Mouse (Mus musculus): ENCODE results near the gene Dennd5b. TPM values are rescaled to one million over a fixed set of nuclear protein-coding genes. Genes with fewer than 3 reads are reported as not detected.

Gene Dennd5b
- total and polyA plus RNA-seq, 3 experiments: 0.27 TPM; not detected in 2

GRCm38 (mm10) chr6:149107615-149108014 lies 6.1 kb upstream of the Dennd5b start:
- DNase-seq (ENCODE audit: low spot score) (no peak), ATAC-seq (ENCODE audit: extremely low read depth, insufficient number of reproducible peaks, low FRiP score, poor library complexity, severe bottlenecking) (no peak)
- Histone ChIP-seq H3K36me3 (replicated peaks) (no peaks in the 10 kb centered on the region), H3K27me3 (ENCODE audit: insufficient read depth, low read length) (no peaks in the 10 kb centered on the region; the same call in 1 of the 2 replicates), H3K4me1 (ENCODE audit: insufficient read depth, low read depth, low read length) (no peaks in the 10 kb centered on the region), H3K4me3 (ENCODE audit: low read depth, low read length) (no peak overlapping the region), H3K9me3 (replicated peaks) (no peaks in the 10 kb centered on the region)
- TF ChIP-seq POLR2AphosphoS5 (IDR thresholded peaks at IDR 0.05; ENCODE audit: insufficient replicate concordance, low read depth, low read length): no peak
- TF ChIP-seq CTCF (IDR thresholded peaks at IDR 0.05; ENCODE audit: low read depth, low read length): no peak
- TF ChIP-seq GATA1 (IDR thresholded peaks at IDR 0.05; ENCODE audit: borderline replicate concordance, low read length): no peak
- no peak for TF ChIP-seq TAL1 (conservative IDR thresholded peaks at IDR 0.05; ENCODE audit: low read depth, low read length)
- TF ChIP-seq GATA2 (IDR thresholded peaks at IDR 0.05; ENCODE audit: borderline replicate concordance, low read depth, low read length): no peak

- peaks cover 5% of the 10 kb centered on the region for H3K27me3 ChIP-seq (ENCODE audit: insufficient read depth, low read length)
- ATAC-seq (ENCODE audit: extremely low read depth, insufficient number of reproducible peaks, low FRiP score, poor library complexity, severe bottlenecking): no peak
- TF ChIP-seq POLR2AphosphoS5 (IDR thresholded peaks at IDR 0.05; ENCODE audit: insufficient replicate concordance, low read depth, low read length) (no peak), GATA2 (IDR thresholded peaks at IDR 0.05; ENCODE audit: borderline replicate concordance, low read depth, low read length) (no peak), GATA1 (IDR thresholded peaks at IDR 0.05; ENCODE audit: borderline replicate concordance, low read length) (no peak), CTCF (IDR thresholded peaks at IDR 0.05; ENCODE audit: low read depth, low read length) (no peak), TAL1 (conservative IDR thresholded peaks at IDR 0.05; ENCODE audit: low read depth, low read length) (no peak)
Measured at GRCm38 (mm10) chr6:149103451-149103850, 2.0 kb upstream of the Dennd5b start.

GRCm38 (mm10) chr6:149101943-149102243 lies 413 bp upstream of the Dennd5b start:
- H3K9me3 ChIP-seq (replicated peaks): peaks cover 18% of the 10 kb centered on the region
- no peak for ATAC-seq (ENCODE audit: extremely low read depth, insufficient number of reproducible peaks, low FRiP score, poor library complexity, severe bottlenecking)
- H3K4me1 ChIP-seq (ENCODE audit: insufficient read depth, low read depth, low read length): no peaks in the 10 kb centered on the region
- no peak for DNase-seq (ENCODE audit: low spot score)
- H3K27me3 ChIP-seq (ENCODE audit: insufficient read depth, low read length): peaks cover 5% of the 10 kb centered on the region
- H3K4me3 ChIP-seq (ENCODE audit: low read depth, low read length): no peak overlapping the region
- TF ChIP-seq TAL1 (conservative IDR thresholded peaks at IDR 0.05; ENCODE audit: low read depth, low read length): no peak
- TF ChIP-seq POLR2AphosphoS5 (IDR thresholded peaks at IDR 0.05; ENCODE audit: insufficient replicate concordance, low read depth, low read length): no peak
- TF ChIP-seq GATA2 (IDR thresholded peaks at IDR 0.05; ENCODE audit: borderline replicate concordance, low read depth, low read length): no peak
- no peak for TF ChIP-seq GATA1 (IDR thresholded peaks at IDR 0.05; ENCODE audit: borderline replicate concordance, low read length)
- no peak for TF ChIP-seq CTCF (IDR thresholded peaks at IDR 0.05; ENCODE audit: low read depth, low read length)
- H3K36me3 ChIP-seq (replicated peaks): no peaks in the 10 kb centered on the region

More at GRCm38 (mm10) chr6:149103451-149103850, 2.0 kb upstream of the Dennd5b start:
- H3K36me3 ChIP-seq (replicated peaks): no peaks in the 10 kb centered on the region
- H3K4me3 ChIP-seq (ENCODE audit: low read depth, low read length): no peak overlapping the region
- H3K4me1 ChIP-seq (ENCODE audit: insufficient read depth, low read depth, low read length): no peaks in the 10 kb centered on the region
- DNase-seq (ENCODE audit: low spot score): no peak
- peaks cover 18% of the 10 kb centered on the region for H3K9me3 ChIP-seq (replicated peaks)

- peaks cover 18% of the 10 kb centered on the region for H3K9me3 ChIP-seq (replicated peaks)
- peaks cover 5% of the 10 kb centered on the region for H3K27me3 ChIP-seq (ENCODE audit: insufficient read depth, low read length)
- H3K36me3 ChIP-seq (replicated peaks): no peaks in the 10 kb centered on the region
- H3K4me3 ChIP-seq (ENCODE audit: low read depth, low read length): peak overlapping the region; percentile 16; the same call in 1 of the 2 replicates
- DNase-seq (ENCODE audit: low spot score): no peak
- no peaks in the 10 kb centered on the region for H3K4me1 ChIP-seq (ENCODE audit: insufficient read depth, low read depth, low read length)
- TF ChIP-seq GATA1 (IDR thresholded peaks at IDR 0.05; ENCODE audit: borderline replicate concordance, low read length) (no peak), GATA2 (IDR thresholded peaks at IDR 0.05; ENCODE audit: borderline replicate concordance, low read depth, low read length) (no peak), CTCF (IDR thresholded peaks at IDR 0.05; ENCODE audit: low read depth, low read length) (no peak), POLR2AphosphoS5 (IDR thresholded peaks at IDR 0.05; ENCODE audit: insufficient replicate concordance, low read depth, low read length) (no peak), TAL1 (conservative IDR thresholded peaks at IDR 0.05; ENCODE audit: low read depth, low read length) (no peak)
- ATAC-seq (ENCODE audit: extremely low read depth, insufficient number of reproducible peaks, low FRiP score, poor library complexity, severe bottlenecking): no peak
Measured at GRCm38 (mm10) chr6:149100174-149101075, 1.1 kb downstream of the Dennd5b start.

- Histone ChIP-seq H3K27me3 (ENCODE audit: insufficient read depth, low read length) (peaks cover 5% of the 10 kb centered on the region; the same call in 1 of the 2 replicates), H3K9me3 (replicated peaks) (peaks cover 18% of the 10 kb centered on the region), H3K4me1 (ENCODE audit: insufficient read depth, low read depth, low read length) (no peaks in the 10 kb centered on the region), H3K36me3 (replicated peaks) (no peaks in the 10 kb centered on the region), H3K4me3 (ENCODE audit: low read depth, low read length) (no peak overlapping the region)
- TF ChIP-seq GATA1 (IDR thresholded peaks at IDR 0.05; ENCODE audit: borderline replicate concordance, low read length): no peak
- no peak for TF ChIP-seq GATA2 (IDR thresholded peaks at IDR 0.05; ENCODE audit: borderline replicate concordance, low read depth, low read length)
- TF ChIP-seq POLR2AphosphoS5 (IDR thresholded peaks at IDR 0.05; ENCODE audit: insufficient replicate concordance, low read depth, low read length): no peak
- TF ChIP-seq TAL1 (conservative IDR thresholded peaks at IDR 0.05; ENCODE audit: low read depth, low read length): no peak
- TF ChIP-seq CTCF (IDR thresholded peaks at IDR 0.05; ENCODE audit: low read depth, low read length): no peak
- DNase-seq (ENCODE audit: low spot score) (no peak), ATAC-seq (ENCODE audit: extremely low read depth, insufficient number of reproducible peaks, low FRiP score, poor library complexity, severe bottlenecking) (no peak)
Measured at GRCm38 (mm10) chr6:149098993-149099392, 2.5 kb downstream of the Dennd5b start.

GRCm38 (mm10) chr6:149097276-149097675 lies 4.2 kb downstream of the Dennd5b start:
- Histone ChIP-seq H3K9me3 (replicated peaks) (peaks cover 18% of the 10 kb centered on the region), H3K4me3 (ENCODE audit: low read depth, low read length) (no peak overlapping the region), H3K36me3 (replicated peaks) (no peaks in the 10 kb centered on the region), H3K4me1 (ENCODE audit: insufficient read depth, low read depth, low read length) (no peaks in the 10 kb centered on the region), H3K27me3 (ENCODE audit: insufficient read depth, low read length) (peaks cover 8% of the 10 kb centered on the region; the same call in 1 of the 2 replicates)
- no peak for TF ChIP-seq GATA2 (IDR thresholded peaks at IDR 0.05; ENCODE audit: borderline replicate concordance, low read depth, low read length)
- no peak for DNase-seq (ENCODE audit: low spot score)
- no peak for ATAC-seq (ENCODE audit: extremely low read depth, insufficient number of reproducible peaks, low FRiP score, poor library complexity, severe bottlenecking)
